Mouse (Mus musculus) liver, embryonic 14.5 days (tissue): Measurements from ENCODE around the gene Gsdma3.

Source experiments
- CTCF ChIP-seq: IDR thresholded peaks from 2 replicates; pipeline ENCODE4 v1.5.1; 2016; ENCODE audit warnings: antibody characterized with exemption, low read depth, control low read depth
- EP300 ChIP-seq: IDR thresholded peaks from 2 replicates; pipeline ENCODE4 v1.6.1; 2016; ENCODE audit warnings: antibody characterized with exemption, low read depth

DNA sequence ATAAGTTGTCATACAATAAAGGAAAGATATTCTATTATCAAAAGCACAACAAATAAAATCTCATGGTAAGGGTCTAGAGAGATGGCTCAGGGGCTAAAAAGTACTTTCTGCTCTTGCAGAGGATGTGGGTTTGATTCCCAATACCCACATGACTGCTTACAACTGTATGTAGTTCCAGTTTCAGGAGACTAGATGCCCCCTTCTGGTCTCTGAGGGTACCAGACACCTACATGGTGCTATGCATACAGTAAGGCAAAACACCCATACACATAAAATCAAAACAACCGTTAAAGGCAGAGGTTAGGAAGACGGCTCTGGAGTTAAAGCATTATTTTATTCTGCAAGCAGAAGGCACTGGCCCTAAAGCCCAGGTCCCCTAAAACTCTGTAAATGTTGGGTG, 22.2 kb upstream of the Gsdma3 start:
- TF ChIP-seq EP300, result no peak
- TF ChIP-seq CTCF, result peak; percentile 17; the same call in 1 of the 2 replicates
